Mouse (Mus musculus): Measurements from ENCODE around the gene Gnai2. TPM values are rescaled to one million over a fixed set of nuclear protein-coding genes. Genes with fewer than 3 reads are reported as not detected.

The Gnai2 gene
- polyA plus RNA-seq, 1 experiment from 2014 or later = 443 TPM

DNA sequence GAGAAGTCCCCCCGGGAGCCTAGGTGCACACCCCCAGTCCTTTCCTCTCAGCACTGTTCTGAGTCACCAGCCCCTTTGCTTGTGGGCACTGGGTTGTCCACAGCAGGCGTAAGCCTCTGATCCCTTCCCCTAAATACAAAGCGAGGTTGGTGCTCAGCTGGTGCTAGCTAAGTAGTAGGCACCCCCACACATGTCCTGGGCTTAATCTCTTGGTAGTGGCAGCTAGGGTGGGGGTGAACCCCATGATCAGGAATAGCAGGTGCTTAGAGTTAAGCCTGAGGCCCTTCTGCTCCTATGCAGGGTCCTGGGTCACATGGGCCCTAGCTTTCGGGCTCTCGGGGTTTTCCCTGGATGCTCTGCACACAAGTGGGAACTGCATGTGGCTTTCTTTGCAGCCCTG, 22.0 kb upstream of the Gnai2 start:
- Histone ChIP-seq H3K9me3 (no peaks in the 10 kb centered on the region), H3K27ac (no peak overlapping the region), H3K27me3 (no peaks in the 10 kb centered on the region), H3K4me1 (no peaks in the 10 kb centered on the region), H3K36me3 (no peaks in the 10 kb centered on the region), H3K4me2 (replicated peaks) (no peak overlapping the region), H3K9ac (no peak overlapping the region), H3K4me3 (no peak overlapping the region)
- 80% methylated on average over 5 of the region's 5 CpGs for whole genome bisulfite sequencing
- no peak for ATAC-seq (ENCODE audit: insufficient number of reproducible peaks, insufficient read depth, low FRiP score, low TSS enrichment)

DNA sequence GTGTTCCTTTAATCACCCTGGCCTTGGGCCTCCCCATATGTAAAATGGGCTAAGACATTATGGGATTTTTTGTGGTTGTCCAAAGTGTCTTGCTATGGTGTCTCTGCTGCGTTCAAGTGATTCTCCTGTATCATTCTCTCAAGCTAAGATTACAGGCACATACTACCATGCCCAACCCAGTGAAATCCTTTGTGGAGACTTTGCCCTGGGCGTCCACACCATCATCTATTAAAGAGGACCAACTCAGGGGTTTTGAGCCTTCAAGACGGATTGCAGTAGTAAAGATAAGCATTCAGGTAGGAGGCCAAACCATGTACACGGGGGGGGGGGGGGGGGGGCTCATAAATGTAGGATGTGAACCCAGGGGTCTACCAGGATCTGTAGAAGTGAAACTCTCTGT, 19.4 kb upstream of the Gnai2 start:
- H3K9ac ChIP-seq = no peak overlapping the region
- WGBS = 76% methylated on average over 4 of the region's 4 CpGs
- H3K4me2 ChIP-seq (replicated peaks) = no peak overlapping the region
- no peak overlapping the region for H3K4me3 ChIP-seq
- no peaks in the 10 kb centered on the region for H3K27me3 ChIP-seq
- H3K4me1 ChIP-seq = peaks cover 13% of the 10 kb centered on the region; the same call in 1 of the 2 replicates
- H3K9me3 ChIP-seq = no peaks in the 10 kb centered on the region
- H3K36me3 ChIP-seq = no peaks in the 10 kb centered on the region
- H3K27ac ChIP-seq = no peak overlapping the region
- no peak for ATAC-seq (ENCODE audit: insufficient number of reproducible peaks, insufficient read depth, low FRiP score, low TSS enrichment)

DNA sequence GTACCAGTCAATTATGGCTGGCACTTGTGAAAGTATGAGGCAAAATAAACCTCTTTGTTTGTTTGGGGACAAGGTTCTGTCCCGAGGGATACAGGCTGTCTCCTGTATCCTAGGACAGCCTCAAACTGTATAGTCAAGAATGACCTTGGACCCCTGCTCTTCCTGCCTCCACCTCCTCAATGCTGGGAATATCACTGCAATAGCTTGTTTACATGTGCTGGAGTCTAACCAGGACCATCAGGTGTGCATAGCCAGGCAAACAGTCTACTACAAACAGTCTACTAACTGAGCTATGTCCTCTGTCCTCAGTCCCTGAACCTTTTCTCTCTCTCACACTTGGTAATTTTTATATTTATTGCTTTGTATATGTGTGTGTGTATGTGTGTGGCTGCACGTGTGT, 18.3 kb upstream of the Gnai2 start:
- no peak overlapping the region for H3K27ac ChIP-seq
- ATAC-seq (ENCODE audit: insufficient number of reproducible peaks, insufficient read depth, low FRiP score, low TSS enrichment) = no peak
- H3K9me3 ChIP-seq = no peaks in the 10 kb centered on the region
- H3K27me3 ChIP-seq = no peaks in the 10 kb centered on the region
- peaks cover 13% of the 10 kb centered on the region; the same call in 1 of the 2 replicates for H3K4me1 ChIP-seq
- H3K4me3 ChIP-seq = no peak overlapping the region
- 78% methylated on average over 2 of the region's 2 CpGs for WGBS
- H3K36me3 ChIP-seq = no peaks in the 10 kb centered on the region
- no peak overlapping the region for H3K4me2 ChIP-seq (replicated peaks)
- no peak overlapping the region for H3K9ac ChIP-seq

DNA sequence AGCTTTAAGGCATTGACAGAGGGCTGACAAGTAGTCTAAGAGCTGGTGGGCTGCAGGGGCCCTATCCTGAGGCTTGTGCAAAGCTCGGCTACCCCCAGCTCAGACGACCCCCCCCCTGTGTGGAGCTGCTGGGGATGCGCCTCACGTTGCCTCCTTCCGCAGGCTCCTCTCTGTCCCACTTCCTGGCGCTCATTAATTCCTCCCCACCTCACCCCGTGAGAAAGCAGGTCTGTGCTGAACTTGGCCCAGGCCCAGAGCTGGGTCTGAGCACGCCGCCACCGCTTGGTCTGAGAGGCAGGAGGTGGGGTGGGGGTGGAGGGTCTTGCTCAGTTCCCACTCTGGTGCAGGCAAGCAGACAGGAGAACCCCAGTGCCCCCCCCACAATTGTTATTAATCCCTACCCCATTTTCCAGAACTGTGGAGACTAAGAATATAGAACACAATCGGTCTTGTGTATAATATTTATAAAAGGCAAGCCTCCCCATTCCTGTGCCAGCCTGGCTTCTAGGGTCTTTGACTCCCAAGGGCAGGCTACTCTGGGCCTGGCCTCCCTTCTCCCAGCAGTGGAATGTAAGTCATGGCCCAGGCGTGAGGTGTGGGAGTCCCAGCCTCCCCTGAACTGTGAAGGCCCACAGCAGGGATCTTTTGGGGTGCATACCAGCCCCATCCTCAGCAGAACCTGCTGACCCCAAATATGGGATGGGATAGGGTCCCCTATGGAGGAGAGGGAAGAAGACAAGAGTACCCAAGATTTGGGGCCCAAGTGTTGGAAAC, 15.7 kb upstream of the Gnai2 start:
- no peak overlapping the region for H3K4me3 ChIP-seq
- H3K9ac ChIP-seq = peak overlapping the region; percentile 30; the same call in 1 of the 2 replicates
- WGBS = 36% methylated on average over 12 of the region's 12 CpGs
- H3K9me3 ChIP-seq = no peaks in the 10 kb centered on the region
- peak; percentile 44 for ATAC-seq (ENCODE audit: insufficient number of reproducible peaks, insufficient read depth, low FRiP score, low TSS enrichment)
- H3K4me1 ChIP-seq = peaks cover 13% of the 10 kb centered on the region; the same call in 1 of the 2 replicates
- H3K27me3 ChIP-seq = no peaks in the 10 kb centered on the region
- 0 out of 2 replicates have a peak overlapping the region, but pooled peaks have one; percentile 69 for H3K27ac ChIP-seq
- H3K4me2 ChIP-seq (replicated peaks) = no peak overlapping the region
- H3K36me3 ChIP-seq = no peaks in the 10 kb centered on the region

DNA sequence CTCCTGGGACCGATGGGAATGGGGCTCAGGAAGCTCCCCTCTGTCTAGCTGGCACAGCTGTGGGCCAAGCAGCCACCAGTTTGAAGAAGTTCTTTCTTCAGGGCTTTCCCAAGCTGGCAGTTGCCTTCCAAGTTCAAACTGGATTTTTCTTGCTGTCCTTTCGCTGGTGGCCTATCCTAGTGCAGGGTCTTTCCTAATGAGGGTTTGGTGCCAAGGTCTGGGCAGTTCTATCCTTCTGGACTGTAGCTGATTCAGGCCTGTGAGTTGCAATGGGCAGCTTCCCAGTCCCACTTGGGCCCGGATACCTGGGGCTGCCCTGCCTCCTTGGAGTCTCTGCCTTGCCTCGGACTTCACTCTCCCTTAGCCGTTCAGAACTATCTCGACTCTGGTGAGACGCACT, 15.1 kb upstream of the Gnai2 start:
- Histone ChIP-seq H3K36me3 (no peaks in the 10 kb centered on the region), H3K4me2 (replicated peaks) (no peak overlapping the region), H3K4me3 (no peak overlapping the region), H3K4me1 (peaks cover 13% of the 10 kb centered on the region; the same call in 1 of the 2 replicates), H3K9ac (no peak overlapping the region), H3K9me3 (no peaks in the 10 kb centered on the region), H3K27me3 (no peaks in the 10 kb centered on the region), H3K27ac (0 out of 2 replicates have a peak overlapping the region, but pooled peaks have one; percentile 69)
- no peak for ATAC-seq (ENCODE audit: insufficient number of reproducible peaks, insufficient read depth, low FRiP score, low TSS enrichment)
- WGBS = 72% methylated on average over 7 of the region's 7 CpGs

DNA sequence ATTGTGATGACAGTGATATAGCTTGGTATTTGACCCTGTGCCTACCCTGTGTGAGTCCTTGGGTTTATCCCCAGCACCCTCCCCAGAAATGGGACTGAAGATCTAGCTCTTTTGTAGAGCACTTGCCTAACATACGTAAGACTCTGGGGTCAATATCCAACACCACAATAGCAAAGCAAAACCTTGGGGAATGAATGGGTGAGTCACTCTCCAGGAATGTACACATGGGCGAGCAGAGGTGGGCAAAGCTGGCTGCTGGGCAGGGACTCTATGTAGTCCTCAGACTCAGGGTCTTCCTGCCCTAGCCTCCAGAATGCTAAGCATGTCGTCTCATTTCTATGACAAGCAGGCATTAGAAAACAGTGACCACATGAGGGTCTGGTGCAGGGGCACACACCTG, 13.6 kb upstream of the Gnai2 start:
- Histone ChIP-seq H3K9ac (no peak overlapping the region), H3K4me3 (no peak overlapping the region), H3K9me3 (no peaks in the 10 kb centered on the region), H3K27ac (no peak overlapping the region), H3K4me1 (peaks cover 18% of the 10 kb centered on the region), H3K27me3 (no peaks in the 10 kb centered on the region), H3K4me2 (replicated peaks) (no peak overlapping the region), H3K36me3 (no peaks in the 10 kb centered on the region)
- ATAC-seq (ENCODE audit: insufficient number of reproducible peaks, insufficient read depth, low FRiP score, low TSS enrichment) = no peak
- WGBS = 65% methylated on average over 3 of the region's 3 CpGs

DNA sequence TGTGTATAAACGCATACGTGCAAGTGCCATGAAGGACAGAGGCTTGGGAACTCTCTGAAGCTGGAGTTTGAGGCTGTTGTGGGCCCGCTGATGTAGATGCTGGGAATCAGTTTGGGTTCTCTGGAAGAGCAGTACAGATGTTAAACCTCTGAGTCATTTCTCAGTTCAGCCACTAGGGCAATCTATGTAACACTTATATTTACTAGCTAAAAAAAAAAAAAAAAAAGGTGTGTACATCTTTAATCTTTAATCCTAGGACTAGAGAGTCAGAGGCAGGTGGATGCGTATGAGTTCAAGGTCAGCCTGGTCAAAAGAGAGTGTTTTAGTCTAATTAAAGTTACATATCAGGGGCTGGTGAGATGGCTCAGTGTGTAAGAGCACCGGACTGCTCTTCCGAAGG, 11.8 kb upstream of the Gnai2 start:
- ATAC-seq (ENCODE audit: insufficient number of reproducible peaks, insufficient read depth, low FRiP score, low TSS enrichment) = no peak
- no peaks in the 10 kb centered on the region for H3K27me3 ChIP-seq
- H3K4me1 ChIP-seq = peaks cover 18% of the 10 kb centered on the region
- no peaks in the 10 kb centered on the region for H3K36me3 ChIP-seq
- H3K27ac ChIP-seq = no peak overlapping the region
- H3K9me3 ChIP-seq = no peaks in the 10 kb centered on the region
- H3K4me3 ChIP-seq = no peak overlapping the region
- 78% methylated on average over 6 of the region's 6 CpGs for WGBS
- H3K4me2 ChIP-seq (replicated peaks) = no peak overlapping the region
- no peak overlapping the region for H3K9ac ChIP-seq

DNA sequence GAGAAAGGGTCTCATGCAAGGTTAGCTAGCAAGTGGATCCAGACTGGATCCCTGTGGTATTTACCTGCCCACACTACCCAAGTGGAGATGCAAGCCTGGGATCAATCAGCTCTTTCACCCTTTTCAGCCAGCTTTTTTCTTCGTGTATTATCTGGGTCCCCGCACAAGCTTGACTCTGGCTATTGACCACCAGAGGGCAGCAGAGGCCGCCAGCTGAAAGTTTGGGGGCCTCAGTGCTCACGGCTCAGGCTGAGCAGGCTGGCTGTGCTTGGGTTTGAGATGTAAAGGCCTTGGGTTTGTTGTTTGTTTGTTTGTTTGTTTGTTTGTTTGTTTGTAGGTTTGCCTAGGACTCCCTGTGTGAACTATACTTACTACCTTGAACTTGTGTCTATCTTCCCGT, 10.4 kb upstream of the Gnai2 start:
- Histone ChIP-seq H3K27ac (no peak overlapping the region), H3K4me1 (peaks cover 9% of the 10 kb centered on the region), H3K36me3 (no peaks in the 10 kb centered on the region), H3K27me3 (no peaks in the 10 kb centered on the region), H3K9ac (no peak overlapping the region), H3K9me3 (no peaks in the 10 kb centered on the region), H3K4me2 (replicated peaks) (no peak overlapping the region), H3K4me3 (no peak overlapping the region)
- WGBS = 12% methylated on average over 5 of the region's 5 CpGs
- peak; percentile 31; the same call in 1 of the 2 replicates for ATAC-seq (ENCODE audit: insufficient number of reproducible peaks, insufficient read depth, low FRiP score, low TSS enrichment)

DNA sequence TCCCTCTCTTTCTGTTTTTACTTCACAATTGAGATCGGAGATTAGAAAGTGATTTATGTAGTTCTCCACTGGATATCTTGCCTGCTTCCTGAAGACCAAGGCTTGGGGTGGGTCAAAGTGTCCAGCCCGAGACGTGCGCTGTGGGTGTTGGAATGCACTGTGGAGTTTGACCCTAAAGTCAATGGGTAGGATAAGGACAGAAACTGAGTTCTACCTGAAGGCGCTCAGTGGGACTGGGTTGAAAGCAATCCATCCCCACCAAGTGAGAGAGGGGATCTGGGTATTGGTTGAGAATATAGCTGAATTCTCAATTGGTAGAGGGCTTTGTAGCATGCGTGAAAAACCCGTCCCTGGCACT, 10.0 kb upstream of the Gnai2 start:
- ATAC-seq (ENCODE audit: insufficient number of reproducible peaks, insufficient read depth, low FRiP score, low TSS enrichment) = no peak
- WGBS = 52% methylated on average over 7 of the region's 7 CpGs
- Histone ChIP-seq H3K9ac (peak overlapping the region; percentile 53), H3K36me3 (no peaks in the 10 kb centered on the region), H3K27me3 (no peaks in the 10 kb centered on the region), H3K4me3 (no peak overlapping the region), H3K4me1 (peaks cover 5% of the 10 kb centered on the region), H3K4me2 (replicated peaks) (no peak overlapping the region; the same call in 1 of the 2 replicates), H3K9me3 (no peaks in the 10 kb centered on the region), H3K27ac (no peak overlapping the region)

DNA sequence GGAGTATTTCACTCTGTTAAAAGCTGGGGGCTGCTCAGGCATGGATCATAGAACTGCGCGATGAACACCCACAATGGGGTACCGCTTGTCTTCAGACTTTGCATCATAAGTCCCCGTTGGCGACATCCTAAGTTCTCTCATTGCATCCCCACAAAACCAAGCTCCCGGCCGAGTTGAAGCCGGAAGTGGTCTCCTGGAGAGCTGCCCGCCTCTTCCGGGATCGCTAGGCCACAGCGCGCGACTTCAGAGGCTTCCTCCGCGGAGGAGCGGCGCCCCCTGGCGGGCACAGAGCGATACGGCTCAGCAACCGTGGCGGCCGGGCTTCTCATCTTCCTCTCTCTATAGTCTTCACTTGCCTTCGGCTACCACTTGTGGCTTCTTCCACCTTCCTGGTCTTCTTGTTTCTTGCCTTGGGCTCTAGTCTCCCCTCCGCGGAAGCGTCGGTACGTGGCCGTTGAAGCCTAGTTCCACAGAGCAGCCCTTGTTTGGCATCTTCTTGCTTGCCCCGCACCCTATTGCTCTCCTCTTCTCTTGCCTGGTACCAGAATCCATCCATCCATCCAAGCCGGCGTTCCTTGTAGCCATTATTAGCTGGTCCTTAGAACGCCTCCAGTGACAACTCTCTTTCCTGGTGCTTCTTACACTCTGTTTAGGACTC, 9.5 kb upstream of the Gnai2 start:
- peak overlapping the region; percentile 64 for H3K27ac ChIP-seq
- peaks cover 5% of the 10 kb centered on the region for H3K4me1 ChIP-seq
- no peaks in the 10 kb centered on the region for H3K36me3 ChIP-seq
- peak overlapping the region; percentile 56 for H3K4me2 ChIP-seq (replicated peaks)
- peak; percentile 59; the same call in 1 of the 2 replicates for ATAC-seq (ENCODE audit: insufficient number of reproducible peaks, insufficient read depth, low FRiP score, low TSS enrichment)
- H3K4me3 ChIP-seq = peak overlapping the region; percentile 36
- peak overlapping the region; percentile 53 for H3K9ac ChIP-seq
- no peaks in the 10 kb centered on the region for H3K9me3 ChIP-seq
- no peaks in the 10 kb centered on the region for H3K27me3 ChIP-seq
- 5% methylated on average over 35 of the region's 35 CpGs for whole genome bisulfite sequencing

DNA sequence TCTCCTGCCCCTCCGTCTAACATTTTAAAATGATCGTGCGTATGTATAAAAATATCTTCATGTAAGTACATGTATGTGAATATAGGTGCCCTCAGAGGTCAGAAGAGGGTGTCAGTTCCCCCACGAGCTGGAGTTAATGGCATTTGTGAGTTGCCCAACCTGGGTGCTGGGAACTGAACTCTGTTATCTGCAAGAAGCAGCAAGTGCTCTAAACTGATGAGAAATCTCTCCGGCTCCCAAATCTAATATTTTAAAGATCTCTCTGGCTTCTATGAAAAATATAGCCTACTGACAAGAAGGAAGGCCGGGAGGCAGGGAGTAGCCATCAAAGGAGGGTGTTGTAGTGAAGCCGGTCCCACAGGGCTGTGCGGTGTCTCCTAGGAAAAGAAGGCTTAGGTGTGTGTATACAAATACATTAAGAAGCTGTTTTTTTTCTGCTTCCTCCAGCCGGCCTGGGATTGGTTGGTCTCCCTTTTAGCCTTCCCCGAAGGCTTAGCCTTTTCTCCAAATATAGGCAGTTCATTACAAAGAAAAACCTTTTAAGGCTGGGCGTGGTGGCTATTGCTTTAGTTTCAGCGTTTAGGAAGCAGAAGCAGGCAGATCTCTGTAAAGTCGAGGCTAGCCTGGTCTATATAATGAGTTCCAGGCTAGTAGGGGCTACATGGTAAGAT, 8.5 kb upstream of the Gnai2 start:
- Histone ChIP-seq H3K4me3 (no peak overlapping the region), H3K9me3 (no peaks in the 10 kb centered on the region), H3K4me1 (peaks cover 5% of the 10 kb centered on the region), H3K36me3 (no peaks in the 10 kb centered on the region), H3K9ac (no peak overlapping the region), H3K27me3 (no peaks in the 10 kb centered on the region), H3K27ac (no peak overlapping the region), H3K4me2 (replicated peaks) (peak overlapping the region; percentile 56)
- ATAC-seq (ENCODE audit: insufficient number of reproducible peaks, insufficient read depth, low FRiP score, low TSS enrichment) = no peak
- WGBS = 95% methylated on average over 13 of the region's 13 CpGs

DNA sequence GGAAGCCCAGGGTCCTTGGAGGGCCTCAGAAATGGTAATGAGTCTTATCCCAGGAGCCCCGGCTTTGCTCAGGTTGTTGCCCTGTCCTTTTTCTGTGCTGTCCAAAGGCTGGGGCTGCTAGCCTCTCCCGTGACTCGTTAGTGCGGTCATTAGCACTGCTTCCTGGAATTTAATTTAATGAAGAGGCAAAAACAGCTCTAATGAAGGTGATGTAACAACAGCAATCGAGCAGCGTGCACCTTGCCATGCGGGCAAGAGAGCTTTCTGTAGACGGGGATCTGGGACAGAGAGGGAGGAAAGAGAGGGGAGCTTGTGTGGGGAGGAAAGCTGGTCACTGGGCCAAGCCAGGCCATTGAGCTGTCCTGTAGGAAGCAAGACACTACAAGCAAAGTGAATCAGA, 6.5 kb upstream of the Gnai2 start:
- Histone ChIP-seq H3K4me1 (peaks cover 15% of the 10 kb centered on the region), H3K4me3 (no peak overlapping the region), H3K36me3 (no peaks in the 10 kb centered on the region), H3K27me3 (no peaks in the 10 kb centered on the region), H3K4me2 (replicated peaks) (no peak overlapping the region), H3K27ac (no peak overlapping the region), H3K9ac (no peak overlapping the region), H3K9me3 (no peaks in the 10 kb centered on the region)
- WGBS = 44% methylated on average over 8 of the region's 8 CpGs
- no peak for ATAC-seq (ENCODE audit: insufficient number of reproducible peaks, insufficient read depth, low FRiP score, low TSS enrichment)

All from embryonic facial prominence, embryonic 12.5 days (tissue).